ENCODE assay signal across 29 mouse cellular contexts in genomic region chr17:85044466-85044865, GRCm38 (mm10). TPM values are rescaled to one million over a fixed set of nuclear protein-coding genes. Genes with fewer than 3 reads are reported as not detected.
DNase-seq lines count a peak whose midpoint lies in the region; ATAC-seq lines count a peak whose summit lies in the region.
"Had no signal": no experiment of that assay in that cellular context is flagged by ENCODE, and none has a peak within 500 bp of the region (broad histone marks: within the 10 kb centered on the region; RNA-seq: fewer than 3 reads in every experiment).

No protein-coding gene starts in this region.

- no peak overlapping the region for H3K4me3 ChIP-seq in liver, embryonic 16.5 days (ENCODE audit: low read depth, low read length)
- H3K4me3 ChIP-seq in liver, embryonic 11.5 days (ENCODE audit: low read depth, low read length): no peak overlapping the region
- no peak overlapping the region for H3K4me3 ChIP-seq in kidney, embryonic 16.5 days (ENCODE audit: low read length)
- H3K4me3 ChIP-seq in forebrain, embryonic 11.5 days (ENCODE audit: low read depth, low read length): no peak overlapping the region
- H3K4me3 ChIP-seq: embryonic facial prominence, embryonic 12.5 days; gastrocnemius, adult 2 months; hindbrain, embryonic 12.5 days; intestine, embryonic 15.5 days; liver, embryonic 13.5 days; megakaryocyte, embryonic 14.5 days had no signal

- no peak for ATAC-seq in liver, embryonic 16.5 days (ENCODE audit: low read depth)
- no peak for ATAC-seq in liver, embryonic 11.5 days (replicated peaks; ENCODE audit: low FRiP score)
- no peak for ATAC-seq in kidney, embryonic 16.5 days (ENCODE audit: low FRiP score, low TSS enrichment)
- no peak for ATAC-seq in forebrain, embryonic 11.5 days (replicated peaks; ENCODE audit: low FRiP score)
- ATAC-seq: forebrain, embryonic 16.5 days; hindbrain, postnatal 0 days; intestine, embryonic 15.5 days had no signal

- peaks cover 3% of the 10 kb centered on the region for H3K4me1 ChIP-seq in liver, embryonic 16.5 days (ENCODE audit: control insufficient read depth, low read depth, low read length)
- peaks cover 3% of the 10 kb centered on the region; the same call in 1 of the 2 replicates for H3K4me1 ChIP-seq in liver, embryonic 11.5 days (replicated peaks; ENCODE audit: control insufficient read depth, insufficient read depth, low read length)
- peaks cover 25% of the 10 kb centered on the region for H3K4me1 ChIP-seq in kidney, embryonic 16.5 days (ENCODE audit: insufficient read depth, low read length)
- no peaks in the 10 kb centered on the region for H3K4me1 ChIP-seq in forebrain, embryonic 11.5 days (replicated peaks; ENCODE audit: control insufficient read depth, insufficient read depth, low read length)
- H3K4me1 ChIP-seq: embryonic facial prominence, embryonic 12.5 days; hindbrain, embryonic 12.5 days had no signal

- no peaks in the 10 kb centered on the region for H3K9me3 ChIP-seq in liver, embryonic 16.5 days (replicated peaks; ENCODE audit: control insufficient read depth, low read length)
- H3K9me3 ChIP-seq in liver, embryonic 11.5 days (ENCODE audit: control insufficient read depth, low read length): no peaks in the 10 kb centered on the region
- no peaks in the 10 kb centered on the region for H3K9me3 ChIP-seq in kidney, embryonic 16.5 days (ENCODE audit: low read length)
- no peaks in the 10 kb centered on the region for H3K9me3 ChIP-seq in forebrain, embryonic 11.5 days (ENCODE audit: control insufficient read depth, low read length)
- H3K9me3 ChIP-seq: embryonic facial prominence, embryonic 12.5 days; hindbrain, embryonic 12.5 days; intestine, embryonic 15.5 days; liver, embryonic 13.5 days; megakaryocyte, embryonic 14.5 days had no signal

- no peak overlapping the region for H3K9ac ChIP-seq in liver, embryonic 16.5 days (ENCODE audit: low read depth, low read length)
- H3K9ac ChIP-seq in liver, embryonic 11.5 days (ENCODE audit: low read depth, low read length): no peak overlapping the region
- no peak overlapping the region for H3K9ac ChIP-seq in kidney, embryonic 16.5 days (replicated peaks; ENCODE audit: low read length)
- no peak overlapping the region for H3K9ac ChIP-seq in forebrain, embryonic 11.5 days (ENCODE audit: low read length)
- H3K9ac ChIP-seq: embryonic facial prominence, embryonic 12.5 days; hindbrain, embryonic 12.5 days; intestine, embryonic 15.5 days; liver, embryonic 13.5 days had no signal

- 70% methylated on average over 5 of the region's 5 CpGs for WGBS in liver, embryonic 16.5 days (ENCODE audit: insufficient replicate concordance)
- WGBS in liver, embryonic 11.5 days: 86% methylated on average over 5 of the region's 5 CpGs
- WGBS in kidney, embryonic 16.5 days: 76% methylated on average over 5 of the region's 5 CpGs
- 92% methylated on average over 5 of the region's 5 CpGs for WGBS in forebrain, embryonic 11.5 days

- no peaks in the 10 kb centered on the region for H3K27me3 ChIP-seq in liver, embryonic 16.5 days (ENCODE audit: control insufficient read depth, insufficient read depth, low read depth, low read length)
- no peaks in the 10 kb centered on the region for H3K27me3 ChIP-seq in liver, embryonic 11.5 days (replicated peaks; ENCODE audit: control insufficient read depth, insufficient read depth, low read length)
- no peaks in the 10 kb centered on the region for H3K27me3 ChIP-seq in kidney, embryonic 16.5 days (ENCODE audit: insufficient read depth, low read length)
- no peaks in the 10 kb centered on the region for H3K27me3 ChIP-seq in forebrain, embryonic 11.5 days (ENCODE audit: control insufficient read depth, insufficient read depth, low read length)
- H3K27me3 ChIP-seq: embryonic facial prominence, embryonic 12.5 days; hindbrain, embryonic 12.5 days; intestine, embryonic 15.5 days; liver, embryonic 13.5 days had no signal

- no peak overlapping the region for H3K4me2 ChIP-seq in liver, embryonic 16.5 days (ENCODE audit: low read depth, low read length)
- no peak overlapping the region for H3K4me2 ChIP-seq in liver, embryonic 11.5 days
- no peak overlapping the region for H3K4me2 ChIP-seq in kidney, embryonic 16.5 days (replicated peaks; ENCODE audit: low read depth, low read length)
- H3K4me2 ChIP-seq in forebrain, embryonic 11.5 days (ENCODE audit: low read depth, low read length, severe bottlenecking): no peak overlapping the region
- H3K4me2 ChIP-seq: embryonic facial prominence, embryonic 12.5 days; heart, embryonic 11.5 days; hindbrain, embryonic 12.5 days; intestine, embryonic 15.5 days; liver, embryonic 13.5 days had no signal

- 0 out of 2 replicates have a peak overlapping the region, but pooled peaks have one; percentile 26 for H3K27ac ChIP-seq in liver, embryonic 16.5 days (ENCODE audit: low read length)
- no peak overlapping the region for H3K27ac ChIP-seq in liver, embryonic 11.5 days (ENCODE audit: low read depth, low read length)
- peak overlapping the region; percentile 92 for H3K27ac ChIP-seq in kidney, embryonic 16.5 days (ENCODE audit: low read length)
- H3K27ac ChIP-seq in forebrain, embryonic 11.5 days (ENCODE audit: low read depth, low read length): no peak overlapping the region
- H3K27ac ChIP-seq: embryonic facial prominence, embryonic 12.5 days; gastrocnemius, adult 2 months; hindbrain, embryonic 12.5 days; hindbrain, postnatal 0 days; liver, embryonic 13.5 days had no signal

- H3K36me3 ChIP-seq in liver, embryonic 16.5 days (ENCODE audit: control insufficient read depth, insufficient read depth): no peaks in the 10 kb centered on the region
- no peaks in the 10 kb centered on the region for H3K36me3 ChIP-seq in liver, embryonic 11.5 days (ENCODE audit: control insufficient read depth, insufficient read depth, low read length)
- no peaks in the 10 kb centered on the region for H3K36me3 ChIP-seq in kidney, embryonic 16.5 days (ENCODE audit: insufficient read depth, low read length)
- H3K36me3 ChIP-seq in forebrain, embryonic 11.5 days (ENCODE audit: control insufficient read depth, insufficient read depth, low read length): no peaks in the 10 kb centered on the region
- H3K36me3 ChIP-seq: embryonic facial prominence, embryonic 12.5 days; hindbrain, embryonic 12.5 days; intestine, embryonic 15.5 days; liver, embryonic 13.5 days had no signal

- no peak for DNase-seq in liver, embryonic 11.5 days (ENCODE audit: low spot score)
- DNase-seq in kidney, adult 8-10 months: peak; percentile 78 to 84
- peak; percentile 77 to 87 for DNase-seq in kidney, postnatal 36 days
- no peak for DNase-seq in lung, postnatal 10 days
- DNase-seq in layer of hippocampus, postnatal 36 days: no peak
- no peak for DNase-seq in forebrain, embryonic 11.5 days (ENCODE audit: low spot score)
- DNase-seq: adrenal gland, adult 2 months; B cell, adult 2 months; cerebellum, adult 8-10 months; cerebellum, postnatal 36 days; gastrocnemius, adult 2 months; gastrocnemius, postnatal 36 days; heart, adult 18-20 months; heart, postnatal 36 days; liver, embryonic 13.5 days; lung, postnatal 4 days; midbrain, embryonic 14.5 days; thymus, postnatal 14 days had no signal

RNA-seq across cellular contexts. Expression of gene Slc3a1, which starts 16.3 kb away (rescaled TPM):
- polyA plus RNA-seq in liver, embryonic 16.5 days (2015; fragmentation: Nextera tagmentation; extraction: Ambion mirVana): 5.7 and 8.4 TPM in 2 replicates
- polyA plus RNA-seq in liver, embryonic 11.5 days (2014; fragmentation: Nextera tagmentation; extraction: Ambion mirVana): 0.27 and 0.49 TPM in 2 replicates
- 31.8 and 42.0 TPM in 2 replicates for polyA plus RNA-seq in kidney, embryonic 16.5 days (2015; fragmentation: Nextera tagmentation; extraction: Ambion mirVana)
- total RNA-seq in layer of hippocampus, postnatal 36 days (2021): under 1 TPM in 1 of 2 experiments, not detected in 1; 0.25 TPM
- 0.20 and 0.43 TPM in 2 replicates for polyA plus RNA-seq in forebrain, embryonic 11.5 days (2014; fragmentation: Nextera tagmentation; extraction: Ambion mirVana)
- total RNA-seq: gastrocnemius, adult 2 months; gastrocnemius, postnatal 36 days; heart, adult 18-20 months; monocyte, adult 5-6 weeks had no signal
- polyA plus RNA-seq: lung, embryonic 16.5 days had no signal

RNA-seq across cellular contexts. Expression of gene Prepl, which starts 45.6 kb away (rescaled TPM):
- polyA plus RNA-seq in liver, embryonic 16.5 days (2015; fragmentation: Nextera tagmentation; extraction: Ambion mirVana): 7.7 and 7.9 TPM in 2 replicates
- 18.9 and 23.7 TPM in 2 replicates for polyA plus RNA-seq in liver, embryonic 11.5 days (2014; fragmentation: Nextera tagmentation; extraction: Ambion mirVana)
- 33.0 and 36.5 TPM in 2 replicates for polyA plus RNA-seq in kidney, embryonic 16.5 days (2015; fragmentation: Nextera tagmentation; extraction: Ambion mirVana)
- 100 to 1,000 TPM; 346 to 372 TPM for total RNA-seq in layer of hippocampus, postnatal 36 days (2021)
- 45.2 and 46.4 TPM in 2 replicates for polyA plus RNA-seq in forebrain, embryonic 11.5 days (2014; fragmentation: Nextera tagmentation; extraction: Ambion mirVana)

RNA-seq across cellular contexts. Expression of gene Camkmt, which starts 45.9 kb away (rescaled TPM):
- polyA plus RNA-seq in liver, embryonic 16.5 days (2015; fragmentation: Nextera tagmentation; extraction: Ambion mirVana): 2.7 and 2.9 TPM in 2 replicates
- polyA plus RNA-seq in liver, embryonic 11.5 days (2014; fragmentation: Nextera tagmentation; extraction: Ambion mirVana): 6.4 and 6.8 TPM in 2 replicates
- polyA plus RNA-seq in kidney, embryonic 16.5 days (2015; fragmentation: Nextera tagmentation; extraction: Ambion mirVana): 14.9 and 15.2 TPM in 2 replicates
- total RNA-seq in layer of hippocampus, postnatal 36 days (2021): 10 to 100 TPM; 12.5 to 13.5 TPM
- 14.6 and 15.9 TPM in 2 replicates for polyA plus RNA-seq in forebrain, embryonic 11.5 days (2014; fragmentation: Nextera tagmentation; extraction: Ambion mirVana)

Comparison
In these comparisons a context has a peak if more than half of its experiments do, and no peak if none do; other contexts are left out.
1. H3K27ac ChIP-seq: peak in liver, embryonic 16.5 days (single experiment) and kidney, embryonic 16.5 days (single experiment); none in liver, embryonic 11.5 days (single experiment) and forebrain, embryonic 11.5 days (single experiment).
2. DNase-seq: peak in kidney, adult 8-10 months (2 of 2) and kidney, postnatal 36 days (2 of 2); none in liver, embryonic 11.5 days (single experiment), lung, postnatal 10 days (single experiment), layer of hippocampus, postnatal 36 days (0 of 2) and forebrain, embryonic 11.5 days (single experiment).